Mouse (Mus musculus) spleen, adult 10 weeks (tissue): ENCODE measurements around the gene Spg11. TPM values are rescaled to one million over a fixed set of nuclear protein-coding genes. Genes with fewer than 3 reads are reported as not detected.

Source experiments
- polyA plus RNA-seq: library from polyadenylated mRNA; stranded (reverse); fragments of 350-450 nt; fragmentation: Illumina TruSeq; extraction: RNeasy Lipid Tissue Mini Kit (QIAGEN cat#74804); gene quantifications from one replicate; pipeline ENCODE4 v1.2.3, GENCODE M21; 2015; ENCODE audit warnings: low replicate concordance; ENCODE audit not compliant: insufficient read depth

The Spg11 gene
- 15.0 TPM for polyA plus RNA-seq

DNA sequence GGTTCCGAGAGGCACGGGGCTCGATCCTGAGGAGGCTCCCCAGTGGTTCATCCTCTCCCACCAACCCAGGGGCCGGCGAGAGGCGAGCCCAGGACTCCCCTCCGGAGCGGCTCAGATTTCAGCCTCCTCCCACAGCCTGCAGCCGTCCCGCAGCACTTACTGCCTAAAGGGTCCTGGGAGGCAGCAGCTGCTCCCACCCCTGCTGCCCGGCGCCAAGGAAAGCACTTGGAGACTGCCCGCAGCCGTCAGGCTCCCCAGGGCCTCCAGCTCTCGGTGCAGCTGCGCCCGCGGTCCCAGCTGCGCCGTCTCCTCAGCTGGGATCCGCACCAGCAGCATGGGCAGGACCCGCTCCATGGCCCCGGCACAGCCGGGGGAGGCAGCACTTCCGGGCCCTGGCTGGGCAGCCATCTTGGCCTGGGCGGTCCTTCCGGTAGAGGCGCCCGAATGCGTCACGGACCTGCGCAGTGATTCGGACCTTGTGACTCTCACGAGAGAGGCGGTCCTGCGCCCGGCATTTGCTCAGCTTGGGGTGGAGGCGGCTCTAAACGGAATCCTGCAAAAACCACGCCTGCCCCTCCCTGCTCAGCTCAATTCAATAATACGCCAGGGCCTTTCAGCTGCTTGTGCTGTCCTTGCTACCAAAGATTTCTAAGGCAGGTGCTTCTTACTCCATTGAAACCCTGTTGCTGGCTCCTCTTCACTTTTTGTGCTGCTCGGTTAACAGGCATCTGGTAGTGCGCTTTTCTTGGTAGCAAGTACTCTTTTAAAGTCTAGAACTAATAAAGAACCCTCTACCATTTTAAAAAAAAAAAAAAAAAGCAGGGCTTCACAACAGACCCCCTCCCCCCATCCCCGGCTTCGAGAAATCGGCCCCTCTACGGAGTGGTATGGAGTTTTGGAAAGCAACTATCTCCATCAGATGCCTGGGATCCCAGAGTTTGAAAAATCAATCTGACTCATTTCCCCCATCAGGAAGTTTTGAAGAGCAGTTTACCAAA lies at the start of gene Spg11:
Spg11 (minus strand) TSS at position 426 of the 998 bp plus-strand sequence.

DNA sequence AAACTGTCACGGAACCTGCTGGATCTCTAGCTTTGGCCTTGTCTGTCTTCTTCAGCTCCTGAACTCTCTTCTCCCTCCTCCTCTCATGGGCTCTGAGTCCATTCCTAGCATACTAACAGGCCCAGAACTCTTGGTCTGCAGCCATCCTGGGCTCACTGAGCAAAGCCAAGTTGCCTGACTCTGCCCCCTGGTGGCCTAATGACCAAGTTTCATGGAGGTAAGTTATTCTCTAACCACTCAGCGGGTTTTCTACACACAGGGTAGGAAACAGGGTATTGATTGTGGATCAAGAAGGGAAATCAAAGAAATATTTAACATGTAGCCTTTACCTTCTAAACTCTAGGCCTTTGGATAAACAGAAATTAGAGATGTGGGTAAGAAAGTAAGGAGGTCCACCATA lies 42.5 kb upstream of the Spg11 start, which contains the start of gene Trim69:
Trim69 (plus strand) TSS at position 21 of the 400 bp plus-strand sequence.

DNA sequence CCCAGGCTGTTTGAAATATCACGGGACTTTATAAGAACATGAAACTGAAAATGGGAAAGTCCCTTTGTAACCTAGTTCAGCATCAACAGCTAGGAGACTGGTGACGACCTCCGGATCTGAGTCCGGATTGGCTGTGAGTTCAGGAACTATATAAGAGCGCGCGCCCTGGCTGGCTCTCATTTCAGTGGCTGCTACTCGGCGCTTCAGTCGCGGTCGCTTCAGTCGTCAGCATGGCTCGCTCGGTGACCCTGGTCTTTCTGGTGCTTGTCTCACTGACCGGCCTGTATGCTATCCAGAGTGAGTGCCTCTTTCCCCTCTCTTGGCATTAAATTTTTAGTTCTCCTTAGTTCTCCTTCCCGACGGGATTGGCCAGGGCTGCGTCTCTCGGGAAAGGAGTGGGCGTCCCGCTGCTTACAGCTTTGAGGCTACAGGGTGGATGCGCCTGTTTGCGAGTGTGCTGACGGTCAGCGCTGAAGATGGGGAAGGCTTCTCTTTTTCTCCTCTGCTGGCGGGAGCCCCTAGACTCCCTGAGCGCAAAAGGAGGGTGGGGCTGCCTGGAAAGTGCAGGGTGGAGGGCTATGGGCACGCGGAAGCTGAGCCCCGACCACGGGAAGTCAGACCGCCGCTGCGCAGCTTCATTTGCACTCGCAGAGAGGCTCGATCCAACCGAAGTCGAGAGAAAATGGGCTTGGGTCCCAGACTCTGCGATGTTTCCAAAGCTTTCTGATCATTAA lies 29.5 kb upstream of the Spg11 start, which contains the start of gene B2m:
B2m (plus strand) TSS at position 179 of the 734 bp plus-strand sequence.

DNA sequence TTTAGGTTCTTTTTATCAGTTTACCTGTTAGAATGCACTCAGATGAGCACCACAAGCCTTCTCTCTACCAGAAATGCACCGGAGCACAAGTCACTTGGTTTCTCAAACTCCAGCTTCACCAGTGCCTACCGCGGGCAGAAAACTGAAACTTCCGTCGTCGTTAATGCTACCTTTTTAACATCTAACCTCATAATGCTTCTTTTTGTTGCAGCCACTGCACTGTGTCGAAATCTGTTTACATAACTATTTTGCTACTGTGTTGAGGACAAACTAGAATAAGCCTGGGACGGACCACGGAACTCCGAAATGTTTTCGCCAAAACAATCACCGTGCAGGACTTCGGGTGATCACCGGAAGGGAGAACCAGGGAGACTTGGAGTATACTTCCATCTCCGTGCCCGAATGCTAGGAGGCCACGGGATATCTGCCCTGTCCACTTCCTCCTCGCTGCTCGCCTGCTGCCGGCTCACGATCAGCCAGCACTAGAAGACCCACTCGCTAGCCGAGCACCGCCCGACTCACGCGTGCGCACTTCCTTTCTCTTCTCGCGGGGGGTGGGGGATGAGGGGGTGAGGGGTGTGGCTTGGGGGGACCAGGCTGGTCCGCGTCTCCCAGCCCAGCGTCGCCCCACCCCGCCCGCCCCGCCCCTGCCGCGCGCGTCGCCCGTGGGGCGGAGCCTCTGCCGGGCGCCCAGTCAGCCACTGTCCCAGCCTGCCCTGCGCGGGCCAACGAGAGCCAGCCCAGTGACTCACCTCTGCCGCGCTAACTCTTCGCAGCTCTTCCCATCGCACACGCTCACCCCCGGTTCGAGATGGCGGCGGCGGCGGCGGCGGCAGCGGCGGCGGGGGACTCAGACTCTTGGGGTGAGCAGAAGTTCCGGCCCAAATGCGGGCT lies 90.1 kb downstream of the Spg11 start, which contains the start of gene Eif3j1:
Eif3j1 (plus strand) TSS at position 685 of the 894 bp plus-strand sequence.

Other genes starting within 250 kb of the Spg11 start
- 39.7 TPM for gene Ctdspl2, start 162.4 kb downstream of the Spg11 start, polyA plus RNA-seq
- gene Mageb3, start 162.3 kb downstream of the Spg11 start, polyA plus RNA-seq: not detected
- gene Eif3j1, start 89.8 kb downstream of the Spg11 start, polyA plus RNA-seq: 26.1 TPM
- gene B2m, start 29.3 kb upstream of the Spg11 start, polyA plus RNA-seq: 6,371 TPM
- 0.18 TPM for gene Trim69, start 42.3 kb upstream of the Spg11 start, polyA plus RNA-seq
- gene Patl2, start 67.8 kb upstream of the Spg11 start, polyA plus RNA-seq: 0.21 TPM
- not detected for gene Terb2, start 67.9 kb upstream of the Spg11 start, polyA plus RNA-seq
- gene Sord, start 116.4 kb upstream of the Spg11 start, polyA plus RNA-seq: 16.6 TPM
- gene Duox2, start 180.1 kb upstream of the Spg11 start, polyA plus RNA-seq: not detected
- gene Duoxa2, start 180.5 kb upstream of the Spg11 start, polyA plus RNA-seq: not detected
- not detected for gene Duoxa1, start 195.3 kb upstream of the Spg11 start, polyA plus RNA-seq
- not detected for gene Duox1, start 197.3 kb upstream of the Spg11 start, polyA plus RNA-seq